Mouse (Mus musculus) bone marrow macrophage, adult 2 months (primary cell): Measurements from ENCODE around the gene Trim63. TPM values are rescaled to one million over a fixed set of nuclear protein-coding genes. Genes with fewer than 3 reads are reported as not detected.

Experiments used
- H3K27ac ChIP-seq: 2 replicates; pipeline ENCODE4 v1.5.1; 2012; ENCODE audit warnings: low read depth, low read length; ENCODE audit not compliant: insufficient read depth
- H3K4me1 ChIP-seq: 2 replicates; pipeline ENCODE4 v1.6.1; 2012; ENCODE audit warnings: low read length; ENCODE audit not compliant: control insufficient read depth, insufficient read depth
- H3K4me3 ChIP-seq: 2 replicates; pipeline ENCODE4 v1.5.1; 2012; ENCODE audit warnings: mild to moderate bottlenecking, low read length, moderate library complexity; ENCODE audit not compliant: insufficient read depth
- CTCF ChIP-seq: IDR thresholded peaks from 2 replicates; pipeline ENCODE4 v1.5.1; 2012; ENCODE audit warnings: low read depth, mild to moderate bottlenecking, low read length, moderate library complexity
- POLR2A ChIP-seq: IDR thresholded peaks from 2 replicates; pipeline ENCODE4 v1.6.1; 2012; ENCODE audit warnings: mild to moderate bottlenecking, low read depth, low read length, borderline replicate concordance
- polyA plus RNA-seq: library from polyadenylated mRNA; stranded (reverse); fragments of >200 nt; gene quantifications from 2 replicates; pipeline ENCODE4 v1.2.4, GENCODE M21; 2012; ENCODE audit not compliant: missing spikeins, insufficient read depth, insufficient read length

The Trim63 gene
- polyA plus RNA-seq, 1 experiment: not detected

GRCm38 (mm10) chr4:134362124-134362523, 47.2 kb downstream of the Trim63 start:
- TF ChIP-seq POLR2A (no peak), CTCF (no peak)
- Histone ChIP-seq H3K27ac (no peak overlapping the region), H3K4me3 (peak overlapping the region; percentile 50; the same call in 1 of the 2 replicates), H3K4me1 (peaks cover 4% of the 10 kb centered on the region; the same call in 1 of the 2 replicates)

DNA sequence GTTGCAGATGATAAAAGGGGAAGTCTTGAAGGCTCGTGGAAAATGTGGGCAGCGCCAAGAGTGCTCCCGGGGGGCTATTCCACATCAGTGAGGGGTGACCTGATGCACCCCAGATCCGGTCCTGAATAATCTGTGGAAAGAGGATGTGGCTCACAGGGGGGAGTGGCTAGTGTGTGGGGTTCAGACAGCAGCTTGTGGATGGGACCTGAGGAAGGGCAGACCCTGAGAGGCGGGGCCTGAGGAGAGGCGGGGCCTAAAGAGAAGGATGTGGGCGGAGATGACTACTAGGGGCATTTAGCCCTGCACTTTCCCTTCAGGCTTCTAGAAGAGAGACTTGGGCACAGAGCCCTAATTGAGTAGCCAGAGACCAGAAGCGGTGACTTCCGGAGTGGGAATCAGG, 47.7 kb downstream of the Trim63 start:
- no peak for TF ChIP-seq CTCF
- no peak for TF ChIP-seq POLR2A
- H3K4me1 ChIP-seq: peaks cover 4% of the 10 kb centered on the region; the same call in 1 of the 2 replicates
- H3K4me3 ChIP-seq: peak overlapping the region; percentile 50
- no peak overlapping the region for H3K27ac ChIP-seq

GRCm38 (mm10) chr4:134365280-134365679, 50.4 kb downstream of the Trim63 start:
- Histone ChIP-seq H3K4me3 (no peak overlapping the region), H3K4me1 (peaks cover 4% of the 10 kb centered on the region; the same call in 1 of the 2 replicates), H3K27ac (no peak overlapping the region)
- no peak for TF ChIP-seq CTCF

DNA sequence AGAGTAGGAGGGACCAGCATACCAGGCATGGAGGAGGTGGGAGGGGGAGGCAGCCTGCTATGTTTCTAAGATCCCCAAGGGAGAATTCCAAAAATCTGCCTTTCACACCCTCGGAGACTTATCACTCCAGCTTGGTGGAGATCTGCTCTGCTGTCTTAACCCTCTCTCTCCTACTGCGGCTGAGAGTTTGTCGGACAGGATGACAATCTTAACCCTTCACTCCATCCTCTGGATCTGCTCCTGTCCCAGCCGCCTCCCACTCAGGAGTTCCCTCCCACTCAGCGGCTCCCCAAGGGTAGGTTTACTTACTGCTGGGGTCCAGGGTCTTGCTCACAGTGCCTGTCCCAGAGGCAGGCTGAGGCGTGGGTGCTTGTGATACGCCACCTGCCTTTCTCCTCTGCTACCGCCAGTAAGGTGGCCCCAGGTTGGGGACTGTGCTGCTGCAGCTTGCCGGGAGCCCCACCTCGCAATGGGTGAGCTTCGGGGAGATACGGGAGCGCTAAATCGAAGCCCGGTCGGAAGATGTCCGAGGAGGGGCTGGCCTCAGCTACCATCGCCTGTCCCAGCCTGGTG, 55.8 kb downstream of the Trim63 start:
- H3K4me3 ChIP-seq: peak overlapping the region; percentile 61
- peaks cover 7% of the 10 kb centered on the region for H3K4me1 ChIP-seq
- no peak for TF ChIP-seq POLR2A
- no peak for TF ChIP-seq CTCF
- no peak overlapping the region for H3K27ac ChIP-seq

DNA sequence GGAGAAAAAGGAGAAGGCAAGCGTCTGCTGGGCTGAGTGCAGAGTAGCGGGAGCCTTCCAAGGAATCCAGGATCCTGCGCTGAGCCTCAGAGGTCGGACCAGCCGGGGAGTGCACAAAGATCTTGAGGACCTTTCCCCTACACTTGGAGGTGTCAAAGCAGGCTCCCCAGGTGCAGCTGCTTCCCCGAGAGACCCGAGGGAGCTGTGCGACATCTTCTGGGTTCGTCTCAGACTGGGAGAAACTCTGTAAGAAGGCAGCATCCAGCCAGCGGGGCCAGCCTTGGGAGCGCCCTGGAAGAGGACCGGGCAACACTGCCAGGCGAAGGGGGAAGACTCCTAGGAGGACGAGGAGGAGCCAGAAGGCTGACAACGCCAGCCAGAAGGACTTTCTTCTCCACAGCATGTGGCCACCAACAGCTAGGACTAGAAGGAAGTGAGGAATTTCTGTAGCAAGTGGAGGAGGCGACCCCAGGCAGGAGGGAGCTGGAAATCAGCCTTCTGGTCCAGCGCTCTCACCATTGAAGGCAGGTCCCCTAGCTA, 56.5 kb downstream of the Trim63 start:
- H3K4me1 ChIP-seq: peaks cover 7% of the 10 kb centered on the region
- H3K27ac ChIP-seq: no peak overlapping the region
- peak overlapping the region; percentile 61 for H3K4me3 ChIP-seq
- TF ChIP-seq POLR2A: no peak
- TF ChIP-seq CTCF: no peak

GRCm38 (mm10) chr4:134372294-134372747, 57.4 kb downstream of the Trim63 start:
- no peak overlapping the region for H3K27ac ChIP-seq
- TF ChIP-seq CTCF (no peak), POLR2A (no peak)
- H3K4me1 ChIP-seq: peaks cover 7% of the 10 kb centered on the region
- peak overlapping the region; percentile 61 for H3K4me3 ChIP-seq

- no peak for TF ChIP-seq POLR2A
- no peak for TF ChIP-seq CTCF
- H3K4me1 ChIP-seq: peaks cover 7% of the 10 kb centered on the region
- no peak overlapping the region for H3K4me3 ChIP-seq
- H3K27ac ChIP-seq: no peak overlapping the region
Measured at GRCm38 (mm10) chr4:134373295-134373694, 58.4 kb downstream of the Trim63 start.

DNA sequence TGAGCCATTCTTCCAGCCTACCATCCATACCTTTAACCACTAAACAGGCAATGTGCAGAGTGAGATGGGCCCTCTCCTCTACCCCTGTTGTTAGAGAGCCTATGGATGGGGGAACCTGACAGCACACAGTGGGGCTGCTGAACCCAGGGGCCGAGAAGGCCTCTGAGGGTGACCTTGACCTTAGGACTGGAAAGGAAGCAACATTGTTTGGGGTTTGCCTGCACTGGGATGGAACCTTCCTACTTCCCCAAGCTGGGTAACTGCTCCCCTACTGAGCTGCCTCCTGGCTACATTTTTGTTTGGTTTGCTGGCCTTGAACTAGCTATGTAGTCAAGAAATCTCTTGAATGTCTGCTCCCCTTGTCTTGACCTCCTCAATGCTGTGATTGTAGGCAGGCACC, 59.4 kb downstream of the Trim63 start:
- Histone ChIP-seq H3K27ac (no peak overlapping the region), H3K4me1 (peaks cover 7% of the 10 kb centered on the region), H3K4me3 (no peak overlapping the region)
- TF ChIP-seq CTCF: no peak
- no peak for TF ChIP-seq POLR2A

DNA sequence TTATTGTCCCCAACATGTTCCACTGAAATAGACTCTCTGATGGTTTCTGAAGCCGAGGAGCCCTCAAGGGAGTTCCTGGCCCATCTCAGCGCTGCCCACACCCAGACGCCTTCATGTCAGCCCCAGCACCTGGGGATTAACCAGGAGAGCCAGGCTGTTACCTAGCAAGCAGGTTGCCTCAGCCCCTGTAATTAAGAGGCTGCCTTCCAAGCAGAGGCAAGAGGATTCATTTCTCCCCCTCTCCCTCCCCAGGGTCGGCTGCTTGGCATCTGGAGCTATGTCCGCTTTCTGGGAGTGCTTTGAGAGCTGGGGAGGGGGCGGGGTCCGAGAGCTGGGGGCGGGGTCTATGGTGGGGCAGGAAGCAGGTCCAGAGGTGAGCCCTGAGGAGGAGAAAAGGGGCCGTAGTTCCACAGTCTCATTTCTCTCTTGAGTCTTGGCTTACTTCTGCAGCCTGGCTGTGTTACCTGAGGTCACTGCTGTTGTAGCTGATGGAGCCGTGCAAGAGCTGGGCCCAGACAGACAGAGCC, 63.2 kb downstream of the Trim63 start:
- no peak for TF ChIP-seq CTCF
- no peaks in the 10 kb centered on the region for H3K4me1 ChIP-seq
- no peak overlapping the region for H3K4me3 ChIP-seq
- H3K27ac ChIP-seq: no peak overlapping the region

Other genes with a start within 250 kb of the Trim63 start
- gene Cd52, start 220.0 kb upstream of the Trim63 start, polyA plus RNA-seq: 1,130 and 1,142 TPM in 2 replicates
- 2.5 and 5.8 TPM in 2 replicates for gene Ubxn11, start 212.6 kb upstream of the Trim63 start, polyA plus RNA-seq
- gene Sh3bgrl3, start 186.3 kb upstream of the Trim63 start, polyA plus RNA-seq: 1,334 and 1,359 TPM in 2 replicates
- gene Cep85, start 128.0 kb upstream of the Trim63 start, polyA plus RNA-seq: 12.5 and 13.9 TPM in 2 replicates
- not detected in 2 replicates for gene Gm7534, start 112.1 kb upstream of the Trim63 start, polyA plus RNA-seq
- not detected in 2 replicates for gene Catsper4, start 87.7 kb upstream of the Trim63 start, polyA plus RNA-seq
- gene Cnksr1, start 76.7 kb upstream of the Trim63 start, polyA plus RNA-seq: not detected in 2 replicates
- gene E130218I03Rik, start 71.5 kb upstream of the Trim63 start, polyA plus RNA-seq: not detected in 2 replicates
- 3.9 and 5.3 TPM in 2 replicates for gene Zfp593, start 69.5 kb upstream of the Trim63 start, polyA plus RNA-seq
- not detected in 2 replicates for gene Gm30191, start 68.2 kb upstream of the Trim63 start, polyA plus RNA-seq
- not detected in 2 replicates for gene Grrp1, start 61.0 kb upstream of the Trim63 start, polyA plus RNA-seq
- 12.2 and 15.2 TPM in 2 replicates for gene Pdik1l, start 27.2 kb upstream of the Trim63 start, polyA plus RNA-seq
- gene Slc30a2, start 28.1 kb downstream of the Trim63 start, polyA plus RNA-seq: not detected in 2 replicates
- 0.56 TPM in 1 of 2 replicates, not detected in the other for gene Extl1, start 68.7 kb downstream of the Trim63 start, polyA plus RNA-seq
- gene Pafah2, start 81.2 kb downstream of the Trim63 start, polyA plus RNA-seq: 6.4 and 8.0 TPM in 2 replicates
- 314 and 367 TPM in 2 replicates for gene Stmn1, start 153.2 kb downstream of the Trim63 start, polyA plus RNA-seq
- 37.0 and 41.9 TPM in 2 replicates for gene Paqr7, start 181.6 kb downstream of the Trim63 start, polyA plus RNA-seq
- gene Aunip, start 195.9 kb downstream of the Trim63 start, polyA plus RNA-seq: 4.0 and 4.4 TPM in 2 replicates
- 58.9 and 59.7 TPM in 2 replicates for gene Mtfr1l, start 220.3 kb downstream of the Trim63 start, polyA plus RNA-seq
- 28.4 and 33.3 TPM in 2 replicates for gene Selenon, start 237.0 kb downstream of the Trim63 start, polyA plus RNA-seq